Mouse (Mus musculus) small intestine, adult 2 months (tissue): Measurements from ENCODE around the gene Dlk1.

Experiments used
- CTCF ChIP-seq: fragments of 200-500 bp; IDR thresholded peaks from 2 replicates; pipeline ENCODE4 v1.5.1; 2012; ENCODE audit warnings: low read depth, mild to moderate bottlenecking, control low read depth, inconsistent platforms, low read length, moderate library complexity, mixed read lengths; ENCODE audit not compliant: insufficient replicate concordance, insufficient read length; ENCODE audit errors: extremely low read depth
- POLR2A ChIP-seq: fragments of 200-500 bp; IDR thresholded peaks from 2 replicates; pipeline ENCODE4 v1.6.1; 2012; ENCODE audit warnings: low read depth, mild to moderate bottlenecking, control low read depth, inconsistent platforms, low read length, moderate library complexity

- no peak for TF ChIP-seq CTCF
- no peak for TF ChIP-seq POLR2A
These were observed 22.9 kb downstream of the Dlk1 start for GRCm38 (mm10) chr12:109475501-109475900.
